Mouse (Mus musculus) myocyte (in vitro differentiated cells): Measurements from ENCODE around the gene Ankrd33. TPM values are rescaled to one million over a fixed set of nuclear protein-coding genes. Genes with fewer than 3 reads are reported as not detected.

Source experiments
- H3K27me3 ChIP-seq: one replicate; pipeline ENCODE4 v1.6.1; 2011; ENCODE audit not compliant: control insufficient read depth, insufficient read depth, insufficient read length
- H3K36me3 ChIP-seq: one replicate; pipeline ENCODE4 v1.6.1; 2011; ENCODE audit not compliant: control insufficient read depth, insufficient read depth
- H3K4me2 ChIP-seq: one replicate; pipeline ENCODE4 v1.6.1; 2011; ENCODE audit warnings: low read depth, control low read depth
- H3K4me3 ChIP-seq: one replicate; pipeline ENCODE4 v1.5.1; 2011; ENCODE audit warnings: mild to moderate bottlenecking, control low read depth, moderate library complexity
- H3K79me2 ChIP-seq: one replicate; pipeline ENCODE4 v1.6.1; 2011; ENCODE audit not compliant: control insufficient read depth, insufficient read depth
- H3ac ChIP-seq: one replicate; pipeline ENCODE4 v1.6.1; 2011; ENCODE audit not compliant: control insufficient read depth, insufficient read length
- CEBPB ChIP-seq: IDR thresholded peaks from 2 replicates; pipeline ENCODE4 v1.6.1; 2011; ENCODE audit warnings: mild to moderate bottlenecking, moderate library complexity; ENCODE audit not compliant: poor library complexity, insufficient read depth, severe bottlenecking
- E2F4 ChIP-seq: IDR thresholded peaks from one replicate; pipeline ENCODE4 v1.6.1; 2011; ENCODE audit warnings: mild to moderate bottlenecking, control low read depth, moderate library complexity; ENCODE audit not compliant: insufficient read depth
- MAX ChIP-seq: IDR thresholded peaks from one replicate; pipeline ENCODE4 v1.6.1; 2011; ENCODE audit warnings: low read depth, mild to moderate bottlenecking, control low read depth
- MYOD1 ChIP-seq, 3 experiments: IDR thresholded peaks; one replicate each; pipeline ENCODE4 v1.6.1; 2011; ENCODE audit warnings: control low read depth in 2 of 3, low read depth in 2 of 3, mild to moderate bottlenecking in 2 of 3, moderate library complexity in 1 of 3; ENCODE audit not compliant: insufficient read length in 2 of 3, control insufficient read depth in 1 of 3
- MYOG ChIP-seq, 3 experiments: IDR thresholded peaks; one replicate each; pipeline ENCODE4 v1.6.1; 2011; ENCODE audit warnings: control low read depth in 2 of 3, low read depth in 2 of 3, mild to moderate bottlenecking in 2 of 3; ENCODE audit not compliant: insufficient read length in 2 of 3, control insufficient read depth in 1 of 3, insufficient read depth in 1 of 3
- POLR2A ChIP-seq: IDR thresholded peaks from one replicate; pipeline ENCODE4 v1.6.1; 2011; ENCODE audit warnings: low read depth, mild to moderate bottlenecking, control low read depth, moderate library complexity; ENCODE audit not compliant: insufficient read length
- POLR2AphosphoS2 ChIP-seq: IDR thresholded peaks from one replicate; pipeline ENCODE4 v1.6.1; 2011; ENCODE audit warnings: low read depth, control low read depth; ENCODE audit not compliant: insufficient read length
- REST ChIP-seq: IDR thresholded peaks from one replicate; pipeline ENCODE4 v1.6.1; 2011; ENCODE audit warnings: mild to moderate bottlenecking, control low read depth, moderate library complexity; ENCODE audit not compliant: insufficient read depth, insufficient read length
- SRF ChIP-seq: IDR thresholded peaks from one replicate; pipeline ENCODE4 v1.6.1; 2011; ENCODE audit warnings: low read depth; ENCODE audit not compliant: control insufficient read depth, insufficient read length
- TCF12 ChIP-seq: IDR thresholded peaks from one replicate; pipeline ENCODE4 v1.6.1; 2011; ENCODE audit warnings: mild to moderate bottlenecking, control low read depth; ENCODE audit not compliant: poor library complexity, insufficient read depth, severe bottlenecking
- TCF3 ChIP-seq: IDR thresholded peaks from one replicate; pipeline ENCODE4 v1.6.1; 2011; ENCODE audit warnings: low read depth, control low read depth; ENCODE audit not compliant: insufficient read length
- USF1 ChIP-seq: IDR thresholded peaks from one replicate; pipeline ENCODE4 v1.6.1; 2011; ENCODE audit warnings: low read depth, mild to moderate bottlenecking, control low read depth, moderate library complexity
- polyA plus RNA-seq: library from polyadenylated mRNA; unstranded; fragments of >200 nt; fragmentation: generic; extraction: Trizol; gene quantifications from one replicate; pipeline ENCODE4 v1.2.1, GENCODE M21; 2012; ENCODE audit warnings: missing spikeins

The Ankrd33 gene
- polyA plus RNA-seq, 1 experiment: not detected

DNA sequence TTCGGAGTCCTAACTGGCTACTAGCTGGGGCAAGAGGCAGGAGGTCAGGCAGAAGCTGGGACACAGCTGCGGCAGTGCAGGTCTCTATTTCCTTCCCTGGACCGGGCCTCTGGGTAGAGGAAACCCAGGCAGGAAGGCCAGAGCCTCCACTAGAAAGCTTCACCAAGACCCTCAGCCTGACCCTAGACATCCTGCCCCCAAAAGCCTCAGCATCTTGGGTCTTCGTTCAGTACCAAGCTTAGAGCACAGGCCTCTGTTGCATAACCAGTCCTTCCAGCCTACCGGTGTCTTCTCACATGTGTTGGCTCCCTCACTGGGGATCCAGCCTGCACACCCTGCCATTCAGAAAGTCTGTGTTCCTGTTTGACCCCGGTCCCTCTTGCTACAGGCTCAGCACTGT is 17.2 kb downstream of the Ankrd33 start:
- H3K27me3 ChIP-seq: peaks cover 58% of the 10 kb centered on the region
- H3K4me3 ChIP-seq: no peak overlapping the region
- TF ChIP-seq TCF3: no peak
- TF ChIP-seq TCF12: no peak
- no peak for TF ChIP-seq SRF
- no peak for TF ChIP-seq CEBPB
- no peak for TF ChIP-seq POLR2A
- TF ChIP-seq REST: no peak
- TF ChIP-seq MAX: no peak
- no peak for TF ChIP-seq MYOG (IDR thresholded peaks at IDR 0.05; ENCODE audit: control insufficient read depth in 1 of 3, insufficient read depth in 1 of 3, insufficient read length in 2 of 3, low read depth in 2 of 3)
- no peak for TF ChIP-seq MYOD1 (IDR thresholded peaks at IDR 0.05; ENCODE audit: control insufficient read depth in 1 of 3, insufficient read length in 2 of 3, low read depth in 2 of 3)
- no peak for TF ChIP-seq USF1
- no peak for TF ChIP-seq E2F4
- no peak for TF ChIP-seq POLR2AphosphoS2
- H3K79me2 ChIP-seq: no peaks in the 10 kb centered on the region
- no peak overlapping the region for H3ac ChIP-seq
- no peak overlapping the region for H3K4me2 ChIP-seq
- H3K36me3 ChIP-seq: no peaks in the 10 kb centered on the region

DNA sequence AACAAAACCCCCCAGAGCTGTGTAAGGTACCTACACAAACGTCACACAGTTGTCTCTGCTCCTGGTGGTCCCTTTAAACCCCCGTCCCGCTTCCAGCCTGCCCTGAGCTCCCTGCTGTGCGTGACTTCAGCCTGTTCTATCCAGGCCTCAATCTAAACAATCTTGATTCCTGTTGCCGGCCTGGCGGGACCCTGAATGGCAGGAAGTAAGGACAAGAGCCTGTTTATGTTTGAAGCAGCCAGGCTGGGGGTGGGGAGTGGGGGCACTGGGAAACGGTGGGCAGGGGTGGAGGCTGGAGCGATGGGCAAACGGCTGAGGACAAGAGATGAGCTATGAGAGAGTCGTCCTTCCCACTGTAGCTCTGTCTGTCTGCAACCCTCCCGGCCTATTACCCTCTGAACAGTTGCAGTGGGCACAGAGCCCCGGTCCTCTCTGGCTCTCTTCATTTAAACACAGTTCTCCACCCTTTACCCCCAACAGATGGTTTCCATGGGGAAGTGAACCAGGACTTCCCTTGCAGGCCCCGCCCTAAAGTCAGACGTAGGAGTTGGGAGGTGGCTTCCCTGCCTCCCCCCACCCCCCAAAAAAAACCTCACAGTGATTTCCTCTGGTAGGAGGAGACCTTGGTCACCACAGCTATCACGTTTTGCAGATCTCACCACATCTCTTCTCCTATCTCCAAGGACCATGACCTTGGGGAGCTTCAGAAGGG is 18.6 kb downstream of the Ankrd33 start:
- Histone ChIP-seq H3K4me2 (no peak overlapping the region), H3K36me3 (no peaks in the 10 kb centered on the region), H3K4me3 (no peak overlapping the region), H3ac (no peak overlapping the region), H3K79me2 (no peaks in the 10 kb centered on the region), H3K27me3 (peaks cover 44% of the 10 kb centered on the region)
- no peak for TF ChIP-seq REST
- no peak for TF ChIP-seq SRF
- no peak for TF ChIP-seq E2F4
- TF ChIP-seq MYOD1 (IDR thresholded peaks at IDR 0.05; ENCODE audit: control insufficient read depth in 1 of 3, insufficient read length in 2 of 3, low read depth in 2 of 3): no peak
- no peak for TF ChIP-seq TCF12
- no peak for TF ChIP-seq CEBPB
- TF ChIP-seq USF1: no peak
- no peak for TF ChIP-seq MYOG (IDR thresholded peaks at IDR 0.05; ENCODE audit: control insufficient read depth in 1 of 3, insufficient read depth in 1 of 3, insufficient read length in 2 of 3, low read depth in 2 of 3)
- no peak for TF ChIP-seq MAX
- TF ChIP-seq TCF3: no peak
- TF ChIP-seq POLR2A: no peak
- TF ChIP-seq POLR2AphosphoS2: no peak

DNA sequence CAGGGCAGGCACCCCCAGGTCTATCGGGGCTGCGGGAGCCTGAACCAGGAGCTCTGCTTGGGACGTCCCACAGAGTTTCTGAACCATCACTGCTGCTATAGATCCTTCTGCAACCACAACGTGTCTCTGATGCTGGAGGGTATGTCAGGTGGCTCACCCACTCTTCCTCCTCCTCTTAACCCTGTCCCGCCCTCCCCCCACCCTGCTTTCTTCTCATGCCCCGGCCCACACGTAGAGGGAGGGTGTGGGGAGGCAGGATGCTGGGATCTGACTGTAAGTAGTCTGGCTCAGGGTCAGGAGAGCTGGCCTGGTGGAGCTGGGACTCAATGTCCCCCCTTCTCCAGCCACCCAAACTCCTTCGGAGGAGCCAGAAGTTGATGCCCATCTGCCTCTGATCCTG is 19.9 kb downstream of the Ankrd33 start:
- Histone ChIP-seq H3K79me2 (no peaks in the 10 kb centered on the region), H3K27me3 (peaks cover 32% of the 10 kb centered on the region), H3K4me2 (no peak overlapping the region), H3ac (no peak overlapping the region), H3K36me3 (no peaks in the 10 kb centered on the region), H3K4me3 (no peak overlapping the region)
- no peak for TF ChIP-seq POLR2A
- TF ChIP-seq E2F4: no peak
- TF ChIP-seq MAX: no peak
- no peak for TF ChIP-seq CEBPB
- TF ChIP-seq MYOD1 (IDR thresholded peaks at IDR 0.05; ENCODE audit: control insufficient read depth in 1 of 3, insufficient read length in 2 of 3, low read depth in 2 of 3): no peak
- no peak for TF ChIP-seq TCF12
- no peak for TF ChIP-seq MYOG (IDR thresholded peaks at IDR 0.05; ENCODE audit: control insufficient read depth in 1 of 3, insufficient read depth in 1 of 3, insufficient read length in 2 of 3, low read depth in 2 of 3)
- no peak for TF ChIP-seq USF1
- no peak for TF ChIP-seq REST
- no peak for TF ChIP-seq SRF
- no peak for TF ChIP-seq POLR2AphosphoS2
- no peak for TF ChIP-seq TCF3

DNA sequence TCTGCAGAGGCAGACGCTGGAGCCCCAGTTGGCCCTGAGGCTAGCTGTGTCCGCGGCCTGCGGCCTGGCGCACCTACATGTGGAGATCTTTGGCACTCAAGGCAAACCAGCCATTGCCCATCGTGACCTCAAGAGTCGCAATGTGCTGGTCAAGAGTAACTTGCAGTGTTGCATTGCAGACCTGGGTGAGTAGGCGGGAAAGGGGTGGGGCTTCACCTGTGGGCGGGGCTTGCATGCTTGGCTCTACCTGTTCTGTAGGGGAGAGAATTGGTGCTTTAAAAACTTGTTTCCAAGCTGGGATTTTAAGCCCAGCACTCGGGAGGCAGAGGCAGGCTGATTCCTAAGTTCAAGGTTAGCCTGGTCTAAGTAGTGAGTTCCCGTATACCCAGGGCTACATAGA is 21.9 kb downstream of the Ankrd33 start:
- no peak overlapping the region for H3K4me3 ChIP-seq
- H3K36me3 ChIP-seq: no peaks in the 10 kb centered on the region
- peaks cover 13% of the 10 kb centered on the region for H3K27me3 ChIP-seq
- H3ac ChIP-seq: no peak overlapping the region
- H3K79me2 ChIP-seq: no peaks in the 10 kb centered on the region
- no peak overlapping the region for H3K4me2 ChIP-seq
- no peak for TF ChIP-seq CEBPB
- TF ChIP-seq USF1: no peak
- no peak for TF ChIP-seq TCF12
- TF ChIP-seq POLR2AphosphoS2: no peak
- TF ChIP-seq MYOD1 (IDR thresholded peaks at IDR 0.05; ENCODE audit: control insufficient read depth in 1 of 3, insufficient read length in 2 of 3, low read depth in 2 of 3): no peak
- TF ChIP-seq E2F4: no peak
- TF ChIP-seq MYOG (IDR thresholded peaks at IDR 0.05; ENCODE audit: control insufficient read depth in 1 of 3, insufficient read depth in 1 of 3, insufficient read length in 2 of 3, low read depth in 2 of 3): no peak
- no peak for TF ChIP-seq MAX
- TF ChIP-seq TCF3: no peak
- TF ChIP-seq SRF: no peak
- TF ChIP-seq REST: no peak
- TF ChIP-seq POLR2A: no peak
